Mouse (Mus musculus) heart, postnatal 14 days (tissue): ENCODE results near the gene Kansl2. TPM values are rescaled to one million over a fixed set of nuclear protein-coding genes. Genes with fewer than 3 reads are reported as not detected.

Experiments
- microRNA-seq, 2 experiments: library from miRNA; unstranded; fragments of <30 nt; microRNA quantifications; one replicate each; pipeline ENCODE4 v1.2.0; 2021 to 2022
- total RNA-seq, 2 experiments: library from RNA; stranded (reverse); gene quantifications; 2 replicates each; pipeline ENCODE4 v1.2.3; 2021

The Kansl2 gene
- total RNA-seq, 2 experiments from 2014 or later: 78.4 to 82.2 TPM

Small RNAs within 50 kb of the gene (microRNA-seq; reads per million reads assigned to microRNA genes)
- 1.1 reads per million in 2 experiments for gene Mir1291

Other genes with a start within 250 kb of the Kansl2 start
- 1 to 10 TPM; 5.8 to 6.3 TPM for gene Zfp641, start 238.1 kb downstream of the Kansl2 start, total RNA-seq
- gene Olfr285, start 216.9 kb downstream of the Kansl2 start, total RNA-seq: not detected
- gene Olfr284, start 193.3 kb downstream of the Kansl2 start, total RNA-seq: not detected
- not detected for gene Olfr283, start 153.3 kb downstream of the Kansl2 start, total RNA-seq
- gene Olfr282, start 103.0 kb downstream of the Kansl2 start, total RNA-seq: not detected
- not detected for gene Olfr281, start 81.7 kb downstream of the Kansl2 start, total RNA-seq
- gene OR5BS1P, start 64.4 kb downstream of the Kansl2 start, total RNA-seq: not detected
- gene Lalba, start 51.5 kb downstream of the Kansl2 start, total RNA-seq: not detected
- not detected for gene Olfr279, start 41.9 kb downstream of the Kansl2 start, total RNA-seq
- gene Ccnt1, start 36.7 kb upstream of the Kansl2 start, total RNA-seq: 10 to 100 TPM; 32.8 to 42.6 TPM
- under 1 TPM; 0.88 to 0.93 TPM for gene 4930415O20Rik, start 36.7 kb upstream of the Kansl2 start, total RNA-seq
- 100 to 1,000 TPM; 199 to 209 TPM for gene Adcy6, start 75.8 kb upstream of the Kansl2 start, total RNA-seq
- 1 to 10 TPM; 8.0 to 8.8 TPM for gene Cacnb3, start 96.6 kb upstream of the Kansl2 start, total RNA-seq
- 10 to 100 TPM; 51.0 to 53.9 TPM for gene Ddx23, start 128.6 kb upstream of the Kansl2 start, total RNA-seq
- gene Rnd1, start 143.2 kb upstream of the Kansl2 start, total RNA-seq: 1 to 10 TPM in 1 of 2 experiments, under 1 TPM in 1; 0.69 to 1.0 TPM
- under 1 TPM; 0.29 to 0.72 TPM for gene Ccdc65, start 173.9 kb upstream of the Kansl2 start, total RNA-seq
- 1 to 10 TPM; 4.6 to 5.0 TPM for gene Fkbp11, start 193.9 kb upstream of the Kansl2 start, total RNA-seq
- 10 to 100 TPM; 26.4 to 26.6 TPM for gene Arf3, start 228.9 kb upstream of the Kansl2 start, total RNA-seq
- gene Wnt10b, start 243.9 kb upstream of the Kansl2 start, total RNA-seq: under 1 TPM; 0.45 to 0.61 TPM